Mouse (Mus musculus): ENCODE measurements around the gene Tcf15.

DNA sequence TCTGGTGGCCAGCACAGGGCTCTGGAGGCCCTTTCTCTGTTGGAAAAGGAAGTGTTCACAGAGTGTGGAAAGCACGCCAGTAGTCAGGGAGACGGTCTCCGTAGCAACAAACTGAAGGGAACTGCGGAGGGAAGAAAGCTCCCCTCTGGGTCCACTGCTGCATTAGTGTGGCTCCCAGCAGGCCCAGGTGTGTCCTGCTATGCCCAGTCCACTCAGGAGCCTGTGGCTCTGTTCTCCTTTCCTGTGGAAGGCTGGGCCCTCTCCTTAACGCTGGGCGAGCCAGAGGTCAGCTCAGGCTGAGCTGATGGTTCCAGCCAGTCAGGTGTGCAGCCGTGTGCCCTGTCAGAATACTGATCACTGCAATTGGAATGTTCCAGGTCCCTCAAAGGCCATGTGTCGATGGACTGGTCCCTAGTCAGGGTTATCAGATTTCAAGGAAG, 24.5 kb downstream of the Tcf15 start:
- TF ChIP-seq POLR2A (IDR thresholded peaks at IDR 0.05; ENCODE audit: borderline replicate concordance, control insufficient read depth, low read depth, low read length) (no peak), CTCF (IDR thresholded peaks at IDR 0.05; ENCODE audit: control insufficient read depth, insufficient read depth, low read length) (no peak)

Measured in bone marrow, adult 2 months (tissue).